ENCODE assay signal across 15 mouse cellular contexts in the genomic region with DNA sequence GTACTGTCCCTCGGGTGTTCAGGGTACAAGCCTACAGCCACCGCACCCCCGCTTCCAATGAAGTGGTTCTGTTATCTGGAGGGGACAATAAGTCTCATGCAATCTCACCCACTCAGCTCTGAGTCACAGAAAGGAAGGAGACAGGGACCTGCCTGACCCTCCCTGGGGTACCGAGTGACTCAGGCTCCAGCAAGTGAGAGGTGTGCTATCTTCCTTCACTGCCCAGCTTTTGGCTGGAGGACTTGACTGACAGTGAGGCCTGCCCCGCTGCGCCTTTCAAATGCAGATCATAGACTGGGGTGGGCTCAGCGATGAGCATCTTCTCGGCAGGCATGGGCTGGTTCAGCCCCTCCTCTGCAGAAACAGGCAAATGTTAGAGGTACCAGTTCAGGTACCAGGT. TPM values are rescaled to one million over a fixed set of nuclear protein-coding genes. Genes with fewer than 3 reads are reported as not detected.
DNase-seq lines count a peak whose midpoint lies in the region; ATAC-seq lines count a peak whose summit lies in the region.
"Had no signal": no experiment of that assay in that cellular context is flagged by ENCODE, and none has a peak within 500 bp of the region (broad histone marks: within the 10 kb centered on the region; RNA-seq: fewer than 3 reads in every experiment).

No protein-coding gene starts in this region.

- H3K4me1 ChIP-seq in forebrain, embryonic 13.5 days: peaks cover 28% of the 10 kb centered on the region
- H3K4me1 ChIP-seq in forebrain, embryonic 14.5 days (ENCODE audit: control insufficient read depth, insufficient read depth, low read length): no peaks in the 10 kb centered on the region
- peaks cover 21% of the 10 kb centered on the region for H3K4me1 ChIP-seq in midbrain, embryonic 13.5 days (replicated peaks)
- H3K4me1 ChIP-seq in midbrain, embryonic 16.5 days (ENCODE audit: control insufficient read depth, insufficient read depth, low read length): peaks cover 6% of the 10 kb centered on the region
- peaks cover 17% of the 10 kb centered on the region for H3K4me1 ChIP-seq in limb, embryonic 10.5 days

- H3K36me3 ChIP-seq in forebrain, embryonic 13.5 days (ENCODE audit: poor library complexity, severe bottlenecking): no peaks in the 10 kb centered on the region
- no peaks in the 10 kb centered on the region for H3K36me3 ChIP-seq in forebrain, embryonic 14.5 days (ENCODE audit: control insufficient read depth, insufficient read depth, low read length)
- no peaks in the 10 kb centered on the region for H3K36me3 ChIP-seq in midbrain, embryonic 13.5 days
- H3K36me3 ChIP-seq in midbrain, embryonic 16.5 days (ENCODE audit: control insufficient read depth, insufficient read depth, low read length): no peaks in the 10 kb centered on the region
- H3K36me3 ChIP-seq in limb, embryonic 10.5 days: 0 out of 2 replicates have a peak, but pooled peaks cover 2% of the 10 kb centered on the region

- DNase-seq in forebrain, embryonic 14.5 days (ENCODE audit: low spot score): no peak
- no peak for DNase-seq in limb, embryonic 10.5 days (ENCODE audit: low spot score)
- no peak for DNase-seq in embryo, embryonic 10 days (ENCODE audit: low spot score)
- DNase-seq in thymus, postnatal 25 days: no peak
- DNase-seq in cerebellum, postnatal 14 days: no peak
- DNase-seq: cerebellum, postnatal 25 days; heart, postnatal 14 days; kidney, adult 8-10 months; layer of hippocampus, postnatal 36 days; lung, embryonic 14.5 days; thymus, postnatal 4 days had no signal

- 28% methylated on average over 8 of the region's 8 CpGs for WGBS in forebrain, embryonic 13.5 days
- 36% methylated on average over 8 of the region's 8 CpGs for WGBS in forebrain, embryonic 14.5 days
- WGBS in midbrain, embryonic 13.5 days: 25% methylated on average over 8 of the region's 8 CpGs
- 30% methylated on average over 8 of the region's 8 CpGs for WGBS in midbrain, embryonic 16.5 days
- 44% methylated on average over 8 of the region's 8 CpGs for WGBS in limb, embryonic 10.5 days

- H3K4me2 ChIP-seq in forebrain, embryonic 13.5 days: no peak overlapping the region
- no peak overlapping the region for H3K4me2 ChIP-seq in forebrain, embryonic 14.5 days (ENCODE audit: low read length)
- no peak overlapping the region for H3K4me2 ChIP-seq in midbrain, embryonic 13.5 days (replicated peaks)
- no peak overlapping the region for H3K4me2 ChIP-seq in midbrain, embryonic 16.5 days (ENCODE audit: low read length)
- H3K4me2 ChIP-seq: lung, embryonic 14.5 days had no signal

- no peaks in the 10 kb centered on the region for H3K9me3 ChIP-seq in forebrain, embryonic 13.5 days (replicated peaks)
- no peaks in the 10 kb centered on the region for H3K9me3 ChIP-seq in forebrain, embryonic 14.5 days (replicated peaks; ENCODE audit: control insufficient read depth, low read length)
- H3K9me3 ChIP-seq in midbrain, embryonic 13.5 days: no peaks in the 10 kb centered on the region
- H3K9me3 ChIP-seq in midbrain, embryonic 16.5 days (replicated peaks; ENCODE audit: control insufficient read depth, low read length, poor library complexity, severe bottlenecking): no peaks in the 10 kb centered on the region
- no peaks in the 10 kb centered on the region for H3K9me3 ChIP-seq in limb, embryonic 10.5 days (replicated peaks)

- peak overlapping the region; percentile 13; the same call in 1 of the 2 replicates for H3K9ac ChIP-seq in forebrain, embryonic 13.5 days
- no peak overlapping the region; the same call in 1 of the 2 replicates for H3K9ac ChIP-seq in forebrain, embryonic 14.5 days (ENCODE audit: low read length)
- peak overlapping the region; percentile 20; the same call in 1 of the 2 replicates for H3K9ac ChIP-seq in midbrain, embryonic 13.5 days (replicated peaks)
- H3K9ac ChIP-seq in midbrain, embryonic 16.5 days (ENCODE audit: low read depth, low read length): no peak overlapping the region
- H3K9ac ChIP-seq: lung, embryonic 14.5 days had no signal

- H3K4me3 ChIP-seq in forebrain, embryonic 13.5 days: no peak overlapping the region
- H3K4me3 ChIP-seq in forebrain, embryonic 14.5 days (ENCODE audit: low read depth, low read length): no peak overlapping the region
- no peak overlapping the region for H3K4me3 ChIP-seq in midbrain, embryonic 13.5 days (replicated peaks)
- no peak overlapping the region for H3K4me3 ChIP-seq in midbrain, embryonic 16.5 days (ENCODE audit: low read depth, low read length)
- H3K4me3 ChIP-seq in limb, embryonic 10.5 days: no peak overlapping the region

- no peak for ATAC-seq in forebrain, embryonic 13.5 days
- no peak for ATAC-seq in forebrain, embryonic 14.5 days
- ATAC-seq in midbrain, embryonic 13.5 days: no peak
- no peak for ATAC-seq in midbrain, embryonic 16.5 days
- ATAC-seq: CD4-positive, CD25-positive, alpha-beta regulatory T cell, adult 4 months had no signal

- H3K27ac ChIP-seq in forebrain, embryonic 13.5 days: no peak overlapping the region
- no peak overlapping the region for H3K27ac ChIP-seq in forebrain, embryonic 14.5 days (ENCODE audit: low read depth, low read length)
- no peak overlapping the region for H3K27ac ChIP-seq in midbrain, embryonic 13.5 days
- no peak overlapping the region for H3K27ac ChIP-seq in midbrain, embryonic 16.5 days (ENCODE audit: low read length)
- peak overlapping the region; percentile 25; the same call in 1 of the 2 replicates for H3K27ac ChIP-seq in limb, embryonic 10.5 days

- no peaks in the 10 kb centered on the region for H3K27me3 ChIP-seq in forebrain, embryonic 13.5 days
- no peaks in the 10 kb centered on the region for H3K27me3 ChIP-seq in forebrain, embryonic 14.5 days (replicated peaks; ENCODE audit: control insufficient read depth, insufficient read depth, low read length)
- H3K27me3 ChIP-seq in midbrain, embryonic 13.5 days: no peaks in the 10 kb centered on the region
- no peaks in the 10 kb centered on the region for H3K27me3 ChIP-seq in midbrain, embryonic 16.5 days (ENCODE audit: control insufficient read depth, insufficient read depth, low read depth, low read length)
- H3K27me3 ChIP-seq in limb, embryonic 10.5 days (ENCODE audit: low read depth, poor library complexity, severe bottlenecking): no peaks in the 10 kb centered on the region

RNA-seq across cellular contexts. Expression of gene Tpst2, which starts 18.7 kb away (rescaled TPM):
- polyA plus RNA-seq in forebrain, embryonic 13.5 days (2015; fragmentation: Nextera tagmentation; extraction: Ambion mirVana): 28.4 and 29.8 TPM in 2 replicates
- polyA plus RNA-seq in forebrain, embryonic 14.5 days (2014; fragmentation: Nextera tagmentation; extraction: Ambion mirVana): 29.5 and 30.6 TPM in 2 replicates
- polyA plus RNA-seq in midbrain, embryonic 13.5 days (2015; fragmentation: Nextera tagmentation; extraction: Ambion mirVana): 24.4 and 25.4 TPM in 2 replicates
- polyA plus RNA-seq in midbrain, embryonic 16.5 days (2015; fragmentation: Nextera tagmentation; extraction: Ambion mirVana): 26.2 and 34.5 TPM in 2 replicates
- polyA plus RNA-seq in limb, embryonic 10.5 days (2016; fragmentation: Nextera tagmentation; extraction: Ambion mirVana): 37.5 and 38.0 TPM in 2 replicates

RNA-seq across cellular contexts. Expression of gene Tfip11, which starts 31.0 kb away (rescaled TPM):
- polyA plus RNA-seq in forebrain, embryonic 13.5 days (2015; fragmentation: Nextera tagmentation; extraction: Ambion mirVana): 29.9 and 35.7 TPM in 2 replicates
- 19.0 and 25.2 TPM in 2 replicates for polyA plus RNA-seq in forebrain, embryonic 14.5 days (2014; fragmentation: Nextera tagmentation; extraction: Ambion mirVana)
- polyA plus RNA-seq in midbrain, embryonic 13.5 days (2015; fragmentation: Nextera tagmentation; extraction: Ambion mirVana): 35.9 and 36.3 TPM in 2 replicates
- 37.0 and 37.2 TPM in 2 replicates for polyA plus RNA-seq in midbrain, embryonic 16.5 days (2015; fragmentation: Nextera tagmentation; extraction: Ambion mirVana)
- polyA plus RNA-seq in limb, embryonic 10.5 days (2016; fragmentation: Nextera tagmentation; extraction: Ambion mirVana): 43.5 and 44.4 TPM in 2 replicates

RNA-seq across cellular contexts. Expression of gene Crybb1, which starts 39.5 kb away (rescaled TPM):
- polyA plus RNA-seq in forebrain, embryonic 13.5 days (2015; fragmentation: Nextera tagmentation; extraction: Ambion mirVana): 2.1 TPM in 2 replicates
- polyA plus RNA-seq in forebrain, embryonic 14.5 days (2014; fragmentation: Nextera tagmentation; extraction: Ambion mirVana): 2.5 and 4.6 TPM in 2 replicates
- 2.7 and 3.3 TPM in 2 replicates for polyA plus RNA-seq in midbrain, embryonic 13.5 days (2015; fragmentation: Nextera tagmentation; extraction: Ambion mirVana)
- 5.1 and 5.8 TPM in 2 replicates for polyA plus RNA-seq in midbrain, embryonic 16.5 days (2015; fragmentation: Nextera tagmentation; extraction: Ambion mirVana)
- not detected in 2 replicates for polyA plus RNA-seq in limb, embryonic 10.5 days (2016; fragmentation: Nextera tagmentation; extraction: Ambion mirVana)
- polyA plus RNA-seq: CD4-positive, CD25-positive, alpha-beta regulatory T cell, adult 4 months had no signal

RNA-seq across cellular contexts. Expression of gene Cryba4, which starts 42.8 kb away (rescaled TPM):
- polyA plus RNA-seq in forebrain, embryonic 13.5 days (2015; fragmentation: Nextera tagmentation; extraction: Ambion mirVana): 0.42 and 1.6 TPM in 2 replicates
- 1.4 and 2.2 TPM in 2 replicates for polyA plus RNA-seq in forebrain, embryonic 14.5 days (2014; fragmentation: Nextera tagmentation; extraction: Ambion mirVana)
- 1.6 and 1.7 TPM in 2 replicates for polyA plus RNA-seq in midbrain, embryonic 13.5 days (2015; fragmentation: Nextera tagmentation; extraction: Ambion mirVana)
- 1.0 and 1.6 TPM in 2 replicates for polyA plus RNA-seq in midbrain, embryonic 16.5 days (2015; fragmentation: Nextera tagmentation; extraction: Ambion mirVana)
- 0.34 and 0.46 TPM in 2 replicates for polyA plus RNA-seq in limb, embryonic 10.5 days (2016; fragmentation: Nextera tagmentation; extraction: Ambion mirVana)

RNA-seq across cellular contexts. Expression of gene Srrd, which starts 47.7 kb away (rescaled TPM):
- 47.3 and 57.6 TPM in 2 replicates for polyA plus RNA-seq in forebrain, embryonic 13.5 days (2015; fragmentation: Nextera tagmentation; extraction: Ambion mirVana)
- 49.1 and 58.8 TPM in 2 replicates for polyA plus RNA-seq in forebrain, embryonic 14.5 days (2014; fragmentation: Nextera tagmentation; extraction: Ambion mirVana)
- polyA plus RNA-seq in midbrain, embryonic 13.5 days (2015; fragmentation: Nextera tagmentation; extraction: Ambion mirVana): 50.6 and 53.8 TPM in 2 replicates
- 51.7 and 56.8 TPM in 2 replicates for polyA plus RNA-seq in midbrain, embryonic 16.5 days (2015; fragmentation: Nextera tagmentation; extraction: Ambion mirVana)
- 56.2 and 59.2 TPM in 2 replicates for polyA plus RNA-seq in limb, embryonic 10.5 days (2016; fragmentation: Nextera tagmentation; extraction: Ambion mirVana)

Comparison
In these comparisons a context has a peak if more than half of its experiments do, and no peak if none do; other contexts are left out.
1. H3K9ac ChIP-seq: peak in forebrain, embryonic 13.5 days (single experiment) and midbrain, embryonic 13.5 days (single experiment); none in forebrain, embryonic 14.5 days (single experiment) and midbrain, embryonic 16.5 days (single experiment).